Mouse (Mus musculus): ENCODE measurements at regions not wholly inside any gene's neighbourhood (a gene's known extent, or its start where the extent isn't known, plus 50 kb on each side); places are given as distances from the start of the nearest gene placed in this dataset.

GRCm38 (mm10) chr7:117260596-117260995 lies 120.2 kb upstream of the Xylt1 start:
- no peak for ATAC-seq (ENCODE audit: insufficient read depth)
- Histone ChIP-seq H3K4me2 (ENCODE audit: low read depth) (no peak overlapping the region), H3K36me3 (replicated peaks; ENCODE audit: control insufficient read depth, insufficient read depth, low read depth) (no peaks in the 10 kb centered on the region), H3K4me1 (replicated peaks; ENCODE audit: control insufficient read depth in 2 of 2, insufficient read depth in 2 of 2, low read length in 1 of 2) (no peaks in the 10 kb centered on the region), H3K9ac (replicated peaks) (no peak overlapping the region), H3K4me3 (ENCODE audit: insufficient read depth in 1 of 2, low read depth in 2 of 2, low read length in 2 of 2) (no peak overlapping the region), H3K27me3 (ENCODE audit: control insufficient read depth, insufficient read depth, low read length) (no peaks in the 10 kb centered on the region), H3K27ac (no peak overlapping the region), H3K9me3 (ENCODE audit: control insufficient read depth, low read length) (no peaks in the 10 kb centered on the region)
- WGBS (ENCODE audit: insufficient replicate concordance), result 54% methylated on average over 3 of the region's 3 CpGs
- no peak for DNase-seq (ENCODE audit: low read depth in 3 of 3, low spot score in 3 of 3)
- TF ChIP-seq CTCF (IDR thresholded peaks at IDR 0.05; ENCODE audit: low read depth) (no peak), EP300 (IDR thresholded peaks at IDR 0.05; ENCODE audit: low read depth) (no peak)

GRCm38 (mm10) chr7:117263126-117263525 lies 117.7 kb upstream of the Xylt1 start:
- Histone ChIP-seq H3K4me3 (ENCODE audit: insufficient read depth in 1 of 2, low read depth in 2 of 2, low read length in 2 of 2) (no peak overlapping the region), H3K36me3 (replicated peaks; ENCODE audit: control insufficient read depth, insufficient read depth, low read depth) (no peaks in the 10 kb centered on the region), H3K27ac (no peak overlapping the region), H3K4me1 (replicated peaks; ENCODE audit: control insufficient read depth in 2 of 2, insufficient read depth in 2 of 2, low read length in 1 of 2) (no peaks in the 10 kb centered on the region), H3K27me3 (ENCODE audit: control insufficient read depth, insufficient read depth, low read length) (no peaks in the 10 kb centered on the region), H3K9me3 (ENCODE audit: control insufficient read depth, low read length) (no peaks in the 10 kb centered on the region), H3K4me2 (ENCODE audit: low read depth) (no peak overlapping the region), H3K9ac (replicated peaks) (no peak overlapping the region)
- ATAC-seq (ENCODE audit: insufficient read depth) (no peak), DNase-seq (ENCODE audit: low read depth in 3 of 3, low spot score in 3 of 3) (no peak)
- 74% methylated on average over 12 of the region's 12 CpGs for WGBS (ENCODE audit: insufficient replicate concordance)
- TF ChIP-seq CTCF (IDR thresholded peaks at IDR 0.05; ENCODE audit: low read depth) (no peak), EP300 (IDR thresholded peaks at IDR 0.05; ENCODE audit: low read depth) (no peak)

GRCm38 (mm10) chr7:117264341-117264740 lies 116.4 kb upstream of the Xylt1 start:
- H3K4me1 ChIP-seq (replicated peaks; ENCODE audit: control insufficient read depth in 2 of 2, insufficient read depth in 2 of 2, low read length in 1 of 2), result no peaks in the 10 kb centered on the region
- TF ChIP-seq CTCF (IDR thresholded peaks at IDR 0.05; ENCODE audit: low read depth) (no peak), EP300 (IDR thresholded peaks at IDR 0.05; ENCODE audit: low read depth) (no peak)
- no peaks in the 10 kb centered on the region for H3K36me3 ChIP-seq (replicated peaks; ENCODE audit: control insufficient read depth, insufficient read depth, low read depth)
- H3K9me3 ChIP-seq (ENCODE audit: control insufficient read depth, low read length), result no peaks in the 10 kb centered on the region
- H3K27ac ChIP-seq, result no peak overlapping the region
- no peak overlapping the region for H3K4me2 ChIP-seq (ENCODE audit: low read depth)
- ATAC-seq (ENCODE audit: insufficient read depth), result no peak
- H3K9ac ChIP-seq (replicated peaks), result no peak overlapping the region
- no peak for DNase-seq (ENCODE audit: low read depth in 3 of 3, low spot score in 3 of 3)
- no peak overlapping the region for H3K4me3 ChIP-seq (ENCODE audit: insufficient read depth in 1 of 2, low read depth in 2 of 2, low read length in 2 of 2)
- no peaks in the 10 kb centered on the region for H3K27me3 ChIP-seq (ENCODE audit: control insufficient read depth, insufficient read depth, low read length)
- 66% methylated on average over 6 of the region's 6 CpGs for whole genome bisulfite sequencing (ENCODE audit: insufficient replicate concordance)

- WGBS (ENCODE audit: insufficient replicate concordance), result 64% methylated on average over 7 of the region's 7 CpGs
- Histone ChIP-seq H3K4me3 (ENCODE audit: insufficient read depth in 1 of 2, low read depth in 2 of 2, low read length in 2 of 2) (no peak overlapping the region), H3K4me1 (replicated peaks; ENCODE audit: control insufficient read depth in 2 of 2, insufficient read depth in 2 of 2, low read length in 1 of 2) (no peaks in the 10 kb centered on the region), H3K27me3 (ENCODE audit: control insufficient read depth, insufficient read depth, low read length) (no peaks in the 10 kb centered on the region), H3K4me2 (ENCODE audit: low read depth) (no peak overlapping the region), H3K9ac (replicated peaks) (no peak overlapping the region), H3K9me3 (ENCODE audit: control insufficient read depth, low read length) (no peaks in the 10 kb centered on the region), H3K27ac (no peak overlapping the region), H3K36me3 (replicated peaks; ENCODE audit: control insufficient read depth, insufficient read depth, low read depth) (no peaks in the 10 kb centered on the region)
- DNase-seq (ENCODE audit: low read depth in 3 of 3, low spot score in 3 of 3), result no peak
- no peak for ATAC-seq (ENCODE audit: insufficient read depth)
- TF ChIP-seq EP300 (IDR thresholded peaks at IDR 0.05; ENCODE audit: low read depth) (no peak), CTCF (IDR thresholded peaks at IDR 0.05; ENCODE audit: low read depth) (no peak)
These were observed 112.7 kb upstream of the Xylt1 start for GRCm38 (mm10) chr7:117268096-117268495.

GRCm38 (mm10) chr7:117269263-117269897 lies 111.4 kb upstream of the Xylt1 start:
- H3K27me3 ChIP-seq (ENCODE audit: control insufficient read depth, insufficient read depth, low read length), result no peaks in the 10 kb centered on the region

More at GRCm38 (mm10) chr7:117269263-117269897, 111.4 kb upstream of the Xylt1 start:
- Histone ChIP-seq H3K9ac (replicated peaks) (no peak overlapping the region), H3K9me3 (ENCODE audit: control insufficient read depth, low read length) (no peaks in the 10 kb centered on the region), H3K4me1 (replicated peaks; ENCODE audit: control insufficient read depth in 2 of 2, insufficient read depth in 2 of 2, low read length in 1 of 2) (no peaks in the 10 kb centered on the region), H3K4me2 (ENCODE audit: low read depth) (no peak overlapping the region), H3K36me3 (replicated peaks; ENCODE audit: control insufficient read depth, insufficient read depth, low read depth) (no peaks in the 10 kb centered on the region), H3K27ac (no peak overlapping the region), H3K4me3 (ENCODE audit: insufficient read depth in 1 of 2, low read depth in 2 of 2, low read length in 2 of 2) (no peak overlapping the region)
- TF ChIP-seq CTCF (IDR thresholded peaks at IDR 0.05; ENCODE audit: low read depth) (no peak), EP300 (IDR thresholded peaks at IDR 0.05; ENCODE audit: low read depth) (no peak)
- DNase-seq (ENCODE audit: low read depth in 3 of 3, low spot score in 3 of 3), result no peak
- ATAC-seq (ENCODE audit: insufficient read depth), result no peak
- 65% methylated on average over 10 of the region's 10 CpGs for WGBS (ENCODE audit: insufficient replicate concordance)
